Mouse (Mus musculus): ENCODE results near the gene Ovol2.
"Not testable (repeated sequence)": the region's sequence is repeated elsewhere in the genome, so short reads cannot be mapped to it uniquely, and the experiment has no call there.

Gene Ovol2

GRCm38 (mm10) chr2:144331401-144332302, at the start of gene Ovol2:
Ovol2 (minus strand) TSS chr2:144332146.
- peak; percentile 84 to 90 for DNase-seq

GRCm38 (mm10) chr2:144381741-144382140, 49.8 kb upstream of the Ovol2 start:
- no peak for DNase-seq

- DNase-seq = no peak
Observed at GRCm38 (mm10) chr2:144381293-144381692, 49.3 kb upstream of the Ovol2 start.

GRCm38 (mm10) chr2:144375063-144375703, 43.2 kb upstream of the Ovol2 start:
- DNase-seq = no peak

GRCm38 (mm10) chr2:144373063-144373462, 41.1 kb upstream of the Ovol2 start:
- DNase-seq = no peak

- no peak for DNase-seq
Observed at GRCm38 (mm10) chr2:144371566-144371965, 39.6 kb upstream of the Ovol2 start.

- DNase-seq = no peak
Observed at GRCm38 (mm10) chr2:144369511-144369910, 37.6 kb upstream of the Ovol2 start.

- no peak for DNase-seq
Observed at GRCm38 (mm10) chr2:144369020-144369421, 37.1 kb upstream of the Ovol2 start.

- DNase-seq = peak; percentile 96 to 97
Observed at GRCm38 (mm10) chr2:144368400-144369019, 36.6 kb upstream of the Ovol2 start, which contains the start of the genes Kat14 and Pet117. Kat14 (plus strand) TSS chr2:144368983. Pet117 (plus strand) TSS chr2:144368996.

- DNase-seq = no peak
Observed at GRCm38 (mm10) chr2:144352843-144353242, 20.9 kb upstream of the Ovol2 start.

GRCm38 (mm10) chr2:144348525-144348924, 16.6 kb upstream of the Ovol2 start:
- DNase-seq = no peak

- DNase-seq = no peak
Observed at GRCm38 (mm10) chr2:144343158-144343557, 11.2 kb upstream of the Ovol2 start.

GRCm38 (mm10) chr2:144338149-144338548, 6.2 kb upstream of the Ovol2 start:
- DNase-seq = not testable (repeated sequence)

GRCm38 (mm10) chr2:144337701-144338100, 5.8 kb upstream of the Ovol2 start:
- no peak for DNase-seq

- DNase-seq = no peak
Observed at GRCm38 (mm10) chr2:144337230-144337629, 5.3 kb upstream of the Ovol2 start.

GRCm38 (mm10) chr2:144333138-144333842, 1.3 kb upstream of the Ovol2 start:
- peak; percentile 5 to 24 for DNase-seq

GRCm38 (mm10) chr2:144332486-144332885, 540 bp upstream of the Ovol2 start:
- no peak for DNase-seq

- peak; percentile 32 to 52 for DNase-seq
Observed at GRCm38 (mm10) chr2:144330960-144331371, 980 bp downstream of the Ovol2 start.

GRCm38 (mm10) chr2:144330352-144330959, 1.5 kb downstream of the Ovol2 start:
- DNase-seq = peak; percentile 22 to 36

- no peak for DNase-seq
Observed at GRCm38 (mm10) chr2:144329937-144330336, 2.0 kb downstream of the Ovol2 start.

- DNase-seq = no peak
Observed at GRCm38 (mm10) chr2:144329451-144329850, 2.5 kb downstream of the Ovol2 start.

- no peak for DNase-seq
Observed at GRCm38 (mm10) chr2:144324218-144324617, 7.7 kb downstream of the Ovol2 start.
